Mouse (Mus musculus): Measurements from ENCODE around the gene Prickle2.
A peak's percentile ranks its signal among the peaks of the same experiment; 100 is the strongest.

Prickle2 gene

DNA sequence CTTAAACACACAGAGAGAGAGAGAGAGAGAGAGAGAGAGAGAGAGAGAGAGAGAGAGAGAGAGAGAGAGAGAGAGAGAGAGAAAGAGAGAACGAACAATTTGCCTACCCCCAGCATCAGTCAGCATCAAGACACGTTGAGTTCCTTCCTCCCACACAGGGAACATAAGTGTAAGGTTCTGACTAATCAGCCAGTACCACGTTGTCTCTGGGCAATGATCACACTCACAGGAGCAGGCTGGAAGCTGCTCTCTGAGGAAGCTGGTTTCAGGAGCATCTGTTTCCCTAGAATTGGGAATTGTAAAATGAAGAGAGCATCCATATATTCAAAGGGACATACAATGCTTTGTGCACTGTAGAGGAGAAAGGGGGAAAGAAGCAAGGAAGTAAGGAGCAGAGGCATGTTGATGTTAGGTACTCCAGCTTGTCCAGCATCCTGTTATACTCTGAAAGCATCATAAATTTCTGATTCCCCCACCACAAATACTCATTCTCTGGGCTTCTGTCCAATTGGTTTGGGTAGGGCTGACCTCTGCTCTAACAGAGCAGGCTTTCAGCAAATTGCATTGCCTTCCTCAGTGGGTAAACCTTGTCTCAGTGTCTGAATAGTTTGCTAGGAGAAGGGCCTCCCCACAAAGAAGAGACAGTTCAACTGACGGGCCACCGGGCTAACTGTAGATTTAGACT, 116.4 kb downstream of the Prickle2 start:
- DNase-seq (ENCODE audit: low spot score in 2 of 2) = peak; percentile 59 to 64

DNA sequence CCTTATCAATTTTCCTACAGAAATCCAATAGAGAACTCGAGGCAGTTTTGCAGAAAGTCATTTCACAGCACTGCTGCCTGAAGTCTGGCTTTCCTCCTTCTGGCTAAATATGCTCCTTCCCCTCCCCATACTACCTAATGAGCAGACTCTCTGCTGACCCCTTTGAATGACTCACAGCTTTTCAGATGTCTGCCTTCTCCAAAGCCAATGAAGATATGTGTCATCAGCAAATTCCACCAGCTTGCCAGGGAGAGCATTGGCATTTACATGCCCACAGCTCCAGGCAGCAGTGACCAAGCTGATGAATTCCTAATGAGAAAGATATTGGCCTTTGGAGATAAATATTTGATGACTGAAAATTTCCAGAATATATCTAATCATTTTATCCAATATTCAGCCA, 121.9 kb downstream of the Prickle2 start:
- no peak for DNase-seq (ENCODE audit: low spot score in 2 of 2)

DNA sequence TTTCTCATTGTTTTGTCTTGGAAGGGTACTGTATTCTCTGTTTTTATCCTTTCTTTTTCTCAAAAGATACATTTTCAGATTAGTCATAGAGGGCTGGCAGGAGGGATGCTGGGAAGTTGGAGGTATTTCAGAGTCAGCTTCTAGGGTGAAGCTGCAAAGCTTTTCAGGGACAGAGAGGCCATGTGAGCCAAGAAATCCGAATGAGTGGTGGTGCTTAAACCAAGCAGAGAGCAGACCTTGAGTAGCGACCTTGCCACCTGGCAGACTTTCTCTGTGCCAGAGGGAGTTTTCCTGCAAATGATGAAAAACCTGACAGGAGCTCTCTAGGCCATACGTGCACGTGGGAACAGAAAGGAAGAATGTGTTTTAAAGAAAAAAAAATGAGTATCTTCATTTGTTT, 130.7 kb downstream of the Prickle2 start:
- DNase-seq (ENCODE audit: low spot score in 2 of 2) = no peak

DNA sequence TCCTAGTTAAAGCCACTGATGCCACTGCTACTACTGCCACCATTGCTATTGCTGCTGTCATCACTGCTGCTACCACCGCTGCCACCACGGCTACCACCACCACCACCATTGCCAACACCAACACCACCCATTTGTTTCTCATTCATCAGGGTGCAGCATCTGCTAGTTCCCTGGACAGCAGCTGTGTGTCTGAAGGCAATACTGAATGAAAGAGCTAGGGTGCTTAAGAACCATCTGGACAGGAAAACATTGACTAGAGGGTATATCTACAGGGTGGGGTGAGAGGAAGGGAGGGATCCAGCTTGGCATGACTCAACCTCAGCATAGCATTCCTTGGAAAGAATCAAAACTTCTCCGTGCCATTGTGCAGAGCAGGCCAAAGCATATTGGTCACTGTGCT, 133.8 kb downstream of the Prickle2 start:
- no peak for DNase-seq (ENCODE audit: low spot score in 2 of 2)

DNA sequence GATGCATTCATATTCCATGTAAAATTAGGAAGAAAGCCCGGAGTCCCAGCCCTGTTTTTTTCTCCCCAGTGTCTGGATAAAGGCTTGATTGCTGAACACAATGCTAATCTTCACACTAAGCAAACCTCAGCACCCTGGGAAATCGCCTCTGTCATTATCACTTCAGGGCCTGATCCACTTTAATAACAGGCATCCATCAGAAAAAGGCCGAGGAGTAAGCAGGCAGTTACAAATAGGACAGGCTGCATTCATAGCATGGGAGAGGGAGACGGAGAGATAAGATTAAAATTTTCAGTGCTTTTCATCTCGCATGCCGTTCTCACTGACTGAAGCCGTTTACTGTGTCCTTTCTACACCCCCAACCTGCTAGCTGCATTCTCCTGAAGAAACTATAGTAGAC, 135.9 kb downstream of the Prickle2 start:
- no peak for DNase-seq (ENCODE audit: low spot score in 2 of 2)

DNA sequence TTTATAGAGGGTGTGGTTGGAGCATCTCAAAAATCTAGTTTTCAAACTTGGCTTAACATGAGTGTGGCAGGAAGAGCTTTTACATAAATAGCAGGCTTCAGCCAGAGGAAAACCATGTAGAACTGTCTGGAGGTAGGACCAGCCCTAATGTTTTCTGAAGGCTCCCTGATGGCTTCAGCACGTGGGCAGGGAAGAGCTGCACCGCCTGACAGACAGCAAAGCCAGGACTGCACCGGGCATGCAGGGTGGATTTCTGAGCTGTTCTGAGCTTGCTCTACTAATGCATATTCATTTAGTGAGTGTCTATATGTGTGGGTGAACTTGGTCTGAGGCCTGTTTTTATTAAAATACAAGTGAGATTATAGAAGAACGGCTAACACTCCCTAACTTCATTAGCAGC, 136.7 kb downstream of the Prickle2 start:
- DNase-seq (ENCODE audit: low spot score in 2 of 2) = peak; percentile 42 to 48

DNA sequence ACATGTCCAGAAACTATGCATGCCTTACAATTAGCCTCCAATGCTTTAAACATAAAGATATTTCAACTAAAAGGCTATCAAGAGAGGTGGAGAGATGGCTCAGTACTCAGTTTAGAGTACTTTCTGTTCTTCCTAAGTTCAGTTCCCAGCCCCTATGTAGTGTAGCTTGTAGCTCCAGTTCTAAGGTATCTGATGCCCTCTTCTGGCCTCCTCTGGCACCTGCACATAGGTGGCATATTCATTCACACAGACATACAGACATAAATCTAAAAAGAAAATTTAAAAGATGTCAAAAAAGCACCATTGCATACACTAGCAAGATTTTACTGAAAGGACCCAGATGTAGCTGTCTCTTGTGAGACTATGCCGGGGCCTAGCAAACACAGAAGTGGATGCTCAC, 146.7 kb downstream of the Prickle2 start:
- DNase-seq (ENCODE audit: low spot score in 2 of 2) = no peak

DNA sequence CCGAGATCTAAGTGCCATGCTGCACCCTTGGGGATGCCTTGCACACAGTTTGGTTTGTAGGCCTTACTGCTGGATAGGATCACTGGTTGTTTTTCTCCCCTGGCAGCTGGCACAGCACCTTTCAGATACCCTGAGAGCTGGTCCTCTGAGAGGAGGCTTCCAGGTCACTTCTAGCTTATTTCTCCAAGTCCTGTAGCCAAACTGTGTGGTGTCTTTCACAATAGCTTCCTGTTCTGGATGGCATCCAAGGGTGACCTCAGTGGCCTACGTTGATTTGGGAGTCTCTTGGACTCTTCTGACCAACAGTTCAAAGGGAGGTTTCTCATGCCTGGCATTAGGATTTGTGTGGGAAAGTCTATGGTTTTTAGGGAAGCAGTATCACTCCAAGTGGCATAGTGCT, 150.3 kb downstream of the Prickle2 start:
- DNase-seq (ENCODE audit: low spot score in 2 of 2) = no peak

DNA sequence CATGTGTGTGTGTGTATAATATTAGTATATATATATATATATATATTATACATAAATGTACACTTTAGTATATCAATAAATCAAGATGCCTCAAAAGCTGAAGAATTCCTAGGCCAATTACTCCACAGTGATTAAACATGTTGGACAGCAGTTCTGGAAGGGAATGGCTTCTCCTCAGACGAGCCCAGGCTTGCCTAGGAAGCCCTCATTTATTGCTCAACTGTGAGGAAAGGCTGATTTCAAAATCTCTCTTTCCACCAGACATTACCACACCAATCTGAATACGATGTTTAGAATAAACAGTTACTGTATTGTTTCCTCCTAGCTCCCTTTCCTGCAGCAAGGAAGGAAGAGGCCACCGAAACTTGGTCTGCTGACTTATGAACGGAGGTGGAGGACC, 152.9 kb downstream of the Prickle2 start:
- DNase-seq (ENCODE audit: low spot score in 2 of 2) = no peak

DNA sequence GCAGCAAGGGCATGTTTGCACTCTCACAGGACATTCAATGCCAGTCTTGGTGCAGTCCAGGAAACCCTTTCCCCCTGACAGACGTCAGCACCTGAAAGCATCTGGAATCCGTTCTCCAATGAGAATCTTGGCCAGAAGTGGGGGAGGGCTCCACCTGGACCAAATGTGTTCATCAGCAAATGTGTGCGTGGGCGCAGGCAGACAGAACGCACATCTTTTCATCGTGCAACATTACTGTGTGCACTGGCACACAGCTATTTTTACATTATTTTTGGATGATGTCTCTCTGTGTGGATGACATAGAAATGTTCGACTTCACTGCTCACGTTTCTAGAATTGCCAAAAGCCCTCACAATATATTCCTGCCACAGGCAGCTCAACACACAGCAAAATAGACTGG, 156.7 kb downstream of the Prickle2 start:
- DNase-seq (ENCODE audit: low spot score in 2 of 2) = peak; percentile 57 to 76

DNA sequence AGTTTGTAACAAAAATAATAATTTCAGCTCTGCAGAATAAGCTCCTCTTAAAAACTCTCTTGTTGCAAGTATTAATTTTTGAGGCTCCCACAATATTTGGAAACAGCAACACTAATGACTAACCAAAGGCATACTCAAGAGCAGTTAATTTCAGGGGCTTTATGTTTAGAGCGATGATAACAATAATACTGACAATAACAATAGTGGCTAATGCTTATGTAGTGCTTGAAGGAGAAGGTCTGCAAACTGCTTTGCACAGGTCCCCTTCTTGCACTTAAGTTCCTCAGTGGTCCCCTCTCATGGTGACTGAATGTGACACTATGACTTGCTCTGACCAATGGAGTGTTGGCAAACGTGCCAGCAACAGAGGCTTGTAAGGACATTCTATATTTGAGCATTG, 160.8 kb downstream of the Prickle2 start:
- DNase-seq (ENCODE audit: low spot score in 2 of 2) = no peak

DNA sequence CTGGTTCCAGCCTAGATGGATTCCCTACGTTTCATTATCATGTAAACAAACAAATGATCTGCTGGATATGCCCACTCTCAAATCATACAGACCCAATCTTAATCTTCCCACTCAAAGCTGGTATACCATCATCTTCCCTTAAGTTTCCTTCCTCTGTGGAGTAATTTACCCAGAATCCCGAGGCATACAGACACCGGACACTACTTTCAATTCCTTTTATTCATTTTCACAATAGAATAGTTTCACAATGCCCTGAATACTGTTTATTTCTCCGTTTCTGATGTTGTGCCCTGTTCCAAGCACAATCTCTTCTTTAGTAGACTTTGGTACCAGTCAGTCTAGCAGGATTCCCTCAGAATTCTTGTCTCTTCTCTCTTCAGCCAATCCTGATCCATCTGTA, 162.1 kb downstream of the Prickle2 start:
- DNase-seq (ENCODE audit: low spot score in 2 of 2) = no peak

DNA sequence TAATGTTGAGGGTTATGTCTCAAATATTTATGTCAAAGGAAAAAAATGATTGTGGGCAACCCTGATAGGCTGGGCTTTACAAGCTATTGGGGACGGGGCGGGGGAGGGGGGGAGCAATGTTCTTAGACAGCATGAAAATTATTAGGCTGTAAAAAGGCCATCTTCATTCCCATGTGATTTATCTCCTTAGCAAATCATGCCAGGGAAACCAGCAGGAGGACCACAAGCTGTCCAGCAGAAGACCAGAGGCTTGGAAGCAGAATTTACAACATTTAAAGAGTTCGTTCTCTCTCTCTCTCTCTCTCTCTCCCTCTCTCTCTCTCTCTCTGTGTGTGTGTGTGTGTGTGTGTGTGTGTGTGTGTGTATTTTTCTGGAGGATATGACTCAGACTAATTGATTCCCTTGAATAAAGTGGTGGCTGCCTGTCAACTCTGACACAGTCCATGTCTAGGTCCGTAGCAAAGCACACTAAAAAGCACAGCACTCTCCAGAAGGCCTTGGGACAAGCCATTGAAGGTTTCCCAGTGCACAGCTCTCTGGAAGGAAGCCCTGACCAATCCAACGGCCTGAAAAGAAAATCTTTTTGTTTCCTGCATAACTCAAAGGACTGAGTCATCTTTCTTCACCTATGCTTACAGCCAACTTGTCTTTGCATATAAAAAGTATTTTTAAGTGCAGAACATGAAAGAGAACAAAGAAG, 163.4 kb downstream of the Prickle2 start:
- peak in 1 of 2 experiments; percentile 9 for DNase-seq (ENCODE audit: low spot score in 2 of 2)

DNA sequence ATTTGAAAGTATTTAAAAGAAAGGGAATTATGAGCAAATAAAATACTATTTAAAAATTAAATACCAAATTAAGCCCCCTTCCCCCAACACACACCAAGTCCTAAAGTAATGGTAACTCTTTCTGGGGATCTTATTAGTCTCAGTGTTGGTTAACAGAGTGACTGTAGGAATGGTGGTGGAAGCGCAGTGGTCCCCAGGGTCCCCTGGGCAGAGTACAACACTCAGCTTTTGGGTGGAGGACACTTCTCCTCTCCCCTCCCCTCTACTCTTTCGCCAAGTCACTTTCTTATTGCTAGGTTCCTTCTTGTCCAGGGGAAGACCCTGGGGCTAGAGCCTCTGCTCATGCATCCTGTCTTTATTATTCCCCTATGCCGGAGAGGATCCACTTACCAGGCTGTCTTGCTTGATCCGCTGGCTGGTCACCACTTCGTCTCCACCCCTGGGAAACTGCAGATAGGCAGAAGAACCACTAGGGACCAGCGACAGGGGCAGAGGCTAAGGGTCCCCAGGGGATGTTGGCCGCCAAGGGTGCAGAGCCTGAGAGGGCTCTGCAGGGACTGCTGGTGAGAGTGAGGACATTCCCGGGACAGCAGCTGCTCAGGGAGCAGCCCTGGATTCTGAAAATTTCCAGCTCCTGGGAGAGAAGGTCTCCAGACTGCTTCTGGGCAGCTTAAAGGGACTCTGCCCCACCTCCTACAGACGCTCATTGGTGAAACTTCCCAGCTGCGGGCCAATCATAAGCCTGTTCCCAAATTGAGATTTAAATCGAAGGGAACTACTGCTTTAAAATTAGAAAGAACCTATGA, 171.5 kb downstream of the Prickle2 start:
- DNase-seq (ENCODE audit: low spot score in 2 of 2) = peak; percentile 78 to 82

DNA sequence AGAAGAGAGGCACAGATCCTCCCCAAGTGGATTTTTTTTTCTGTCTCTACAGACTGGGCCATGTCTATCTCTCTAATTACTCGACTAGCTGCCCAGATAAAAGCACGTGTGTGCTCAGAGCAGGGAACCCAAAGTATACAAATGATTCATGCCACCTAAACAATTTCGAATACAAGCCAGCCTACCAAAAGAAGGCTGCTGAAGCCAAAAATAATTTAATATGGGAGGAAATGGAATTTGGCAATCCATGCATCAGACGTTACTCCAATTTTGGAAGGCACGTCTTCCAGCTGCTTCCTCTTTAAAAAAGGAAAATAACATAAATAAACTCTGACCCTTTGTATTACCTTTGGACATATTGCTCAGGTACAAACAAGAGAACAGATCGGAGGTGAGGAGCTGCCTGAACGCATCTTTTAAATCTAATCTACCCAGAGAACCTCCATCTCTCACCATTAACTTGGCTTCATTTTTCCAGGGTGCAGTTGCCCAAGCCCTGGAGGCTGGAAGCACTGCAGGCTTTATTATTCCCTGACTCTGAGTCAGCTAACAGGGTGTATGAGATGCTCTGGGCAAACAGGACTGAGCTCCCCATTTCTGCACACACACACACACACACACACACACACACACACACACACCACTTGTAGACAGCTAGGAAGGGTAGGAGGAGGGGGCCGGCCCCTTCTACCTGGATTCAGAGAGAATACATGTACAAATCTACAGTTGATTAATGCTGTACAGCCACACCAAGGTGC, 172.5 kb downstream of the Prickle2 start:
- DNase-seq (ENCODE audit: low spot score in 2 of 2) = peak in 1 of 2 experiments; percentile 51

DNA sequence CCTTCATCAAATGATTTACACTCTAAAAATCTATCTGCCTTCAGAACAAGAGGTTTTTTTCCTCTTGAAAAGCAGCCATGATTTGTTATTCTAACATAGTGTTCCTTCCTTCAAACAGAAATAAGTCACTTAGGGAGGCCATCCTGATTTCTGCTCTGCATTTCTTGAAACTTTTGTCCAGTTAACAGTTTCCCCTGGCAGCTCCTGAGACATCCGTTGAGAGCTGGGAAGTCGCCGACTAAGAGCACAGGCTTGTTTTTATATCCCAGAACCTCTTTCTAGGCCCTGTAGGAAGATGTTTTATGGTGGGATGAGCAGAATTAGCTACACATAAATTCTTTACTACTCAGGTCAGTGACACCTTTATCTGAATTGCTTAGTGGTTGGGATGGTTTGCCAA, 173.1 kb downstream of the Prickle2 start:
- DNase-seq (ENCODE audit: low spot score in 2 of 2) = no peak

DNA sequence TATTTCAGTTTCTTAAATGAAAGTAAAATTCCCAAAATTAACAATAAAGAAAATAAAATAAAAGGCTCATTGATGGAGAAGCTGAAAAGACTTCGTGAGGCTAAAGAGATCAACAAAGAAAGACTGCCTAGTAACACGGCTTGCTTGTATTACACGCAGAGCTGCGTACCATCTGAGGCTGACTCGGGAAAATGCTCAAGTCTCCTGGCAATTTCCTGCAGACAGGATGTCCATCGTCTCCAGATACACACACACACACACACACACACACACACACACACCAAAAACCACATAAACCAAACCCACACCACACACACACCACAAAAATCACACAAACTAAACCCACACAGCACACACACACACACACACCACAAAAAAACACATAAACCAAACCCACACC, 173.6 kb downstream of the Prickle2 start:
- DNase-seq (ENCODE audit: low spot score in 2 of 2) = no peak

DNA sequence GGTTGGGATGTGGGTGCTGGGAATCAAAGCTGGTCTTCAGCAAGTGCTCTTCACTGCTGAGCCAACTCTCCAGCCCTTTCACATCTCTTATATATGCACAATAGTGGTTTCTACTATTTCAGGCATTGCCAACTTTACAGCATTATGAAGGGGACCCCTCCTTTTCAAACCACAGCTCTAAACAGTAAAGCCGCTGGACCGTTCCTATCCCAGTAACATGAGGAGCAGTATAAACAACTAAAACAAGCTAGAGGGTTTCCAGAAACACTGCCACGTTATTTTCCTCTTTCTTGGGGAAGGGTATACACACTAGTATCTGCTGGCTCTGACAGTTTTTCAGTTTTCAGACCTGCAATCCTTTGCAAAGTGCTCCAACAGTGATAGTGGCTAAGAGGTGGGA, 179.7 kb downstream of the Prickle2 start:
- no peak for DNase-seq (ENCODE audit: low spot score in 2 of 2)

DNA sequence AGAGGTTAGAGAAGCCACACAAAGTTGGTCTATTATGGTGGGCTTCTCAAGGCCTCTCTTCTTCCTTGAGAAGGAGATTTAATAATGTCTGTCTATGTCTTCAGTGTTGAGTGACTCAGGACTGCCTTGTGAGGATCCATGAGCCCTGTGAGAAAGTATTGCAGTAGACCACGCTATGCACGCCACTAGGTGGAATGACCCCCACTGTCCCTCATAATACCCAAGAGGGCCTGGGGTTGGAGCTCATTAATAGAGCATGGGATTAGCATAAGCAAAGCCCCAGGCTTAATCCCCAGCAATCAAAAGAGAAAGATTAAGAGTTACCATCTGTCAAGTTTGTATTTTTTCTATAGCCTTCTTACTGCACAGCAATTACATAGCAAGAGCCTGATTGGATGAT, 180.3 kb downstream of the Prickle2 start:
- DNase-seq (ENCODE audit: low spot score in 2 of 2) = no peak

DNA sequence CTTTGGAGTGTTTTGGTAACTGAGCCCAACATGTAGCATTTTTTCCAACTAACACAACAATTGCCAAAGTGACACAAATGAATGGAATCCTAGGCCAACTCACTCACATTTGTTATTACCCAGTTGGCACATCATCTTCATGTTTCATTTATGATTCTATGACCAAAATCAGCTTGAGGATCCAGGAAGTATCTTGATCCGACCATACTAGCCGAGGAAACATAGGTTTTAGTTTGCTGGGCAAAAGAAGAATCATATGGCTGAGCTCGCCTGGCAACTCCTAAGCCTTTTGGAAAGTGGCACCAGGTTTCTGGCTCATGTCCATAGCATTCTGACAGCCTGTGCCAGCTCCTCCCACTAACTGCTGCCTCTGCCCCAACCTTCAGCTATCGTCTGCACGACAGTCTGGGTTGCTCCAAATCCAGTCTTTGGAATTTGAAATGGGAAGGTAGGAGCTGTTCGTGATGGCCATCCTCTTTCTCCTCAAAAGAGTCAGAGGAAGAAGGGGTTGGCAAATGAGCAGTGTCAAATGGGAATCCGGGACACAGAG, 184.4 kb downstream of the Prickle2 start:
- DNase-seq (ENCODE audit: low spot score in 2 of 2) = peak; percentile 81 to 83

DNA sequence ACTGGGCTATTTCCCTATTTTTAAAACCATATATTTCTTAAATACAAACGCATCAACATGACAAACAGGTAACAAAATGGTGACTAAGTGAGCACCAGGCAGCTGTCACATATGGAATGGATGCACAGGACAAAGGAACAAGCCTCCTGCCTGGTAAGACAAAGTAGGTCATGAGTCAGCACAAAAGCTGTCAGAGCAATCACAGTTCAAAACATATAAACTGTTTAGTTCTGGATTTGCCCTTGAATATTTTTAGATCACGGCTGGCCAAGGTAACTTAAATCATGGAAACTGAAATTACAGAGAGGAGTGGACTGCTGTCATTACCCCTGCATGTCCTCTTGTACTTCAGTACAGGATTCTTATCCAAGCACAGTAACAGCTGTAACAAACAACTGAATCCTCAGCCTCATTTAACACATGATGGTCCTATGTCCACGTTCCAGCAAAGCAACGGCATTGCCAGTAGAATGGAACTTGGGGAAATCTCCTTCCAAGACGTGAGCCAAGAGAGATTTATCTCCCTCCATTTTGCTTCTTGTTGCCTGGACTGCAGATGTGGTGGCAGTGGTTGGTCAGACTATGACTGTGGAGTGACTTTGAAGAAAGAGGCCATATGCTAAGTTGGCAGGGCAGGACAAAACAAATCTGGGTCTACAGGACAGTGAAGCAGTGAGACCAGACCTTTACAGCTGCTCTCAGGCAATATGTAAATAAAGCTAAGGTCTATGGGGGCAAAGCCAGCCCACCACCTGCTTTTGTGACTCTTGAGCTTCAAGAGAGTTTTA, 185.7 kb downstream of the Prickle2 start:
- no peak for DNase-seq (ENCODE audit: low spot score in 2 of 2)

Data from right cerebral cortex, adult 2 months (tissue).